Mouse (Mus musculus) B cell, adult 2 months (primary cell): Measurements from ENCODE around the gene Glis1.

Experiments used
- DNase-seq, 2 experiments: peaks; one replicate each; pipeline ENCODE4 v3.0.0; 2022

The Glis1 gene

DNA sequence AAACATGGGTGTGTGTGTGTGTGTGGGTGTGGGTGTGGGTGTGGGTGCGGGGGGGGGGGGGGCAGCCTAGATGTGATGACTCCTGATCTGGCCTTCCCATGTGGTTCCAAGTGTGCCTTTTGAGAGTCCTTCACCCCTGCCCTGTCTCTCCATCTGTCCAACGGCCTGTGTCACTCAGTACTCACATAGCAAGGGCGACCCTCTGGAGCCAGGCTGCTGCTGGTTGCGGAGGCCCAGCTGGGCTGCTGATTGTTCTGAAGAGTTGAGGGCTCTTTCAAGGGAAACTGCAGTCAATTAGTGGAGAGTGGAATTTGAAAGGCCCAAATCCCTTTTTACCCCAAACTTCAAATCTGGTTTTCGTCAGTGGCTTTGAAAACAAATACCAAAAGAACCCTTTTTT, 86.4 kb downstream of the Glis1 start:
- DNase-seq: no peak

DNA sequence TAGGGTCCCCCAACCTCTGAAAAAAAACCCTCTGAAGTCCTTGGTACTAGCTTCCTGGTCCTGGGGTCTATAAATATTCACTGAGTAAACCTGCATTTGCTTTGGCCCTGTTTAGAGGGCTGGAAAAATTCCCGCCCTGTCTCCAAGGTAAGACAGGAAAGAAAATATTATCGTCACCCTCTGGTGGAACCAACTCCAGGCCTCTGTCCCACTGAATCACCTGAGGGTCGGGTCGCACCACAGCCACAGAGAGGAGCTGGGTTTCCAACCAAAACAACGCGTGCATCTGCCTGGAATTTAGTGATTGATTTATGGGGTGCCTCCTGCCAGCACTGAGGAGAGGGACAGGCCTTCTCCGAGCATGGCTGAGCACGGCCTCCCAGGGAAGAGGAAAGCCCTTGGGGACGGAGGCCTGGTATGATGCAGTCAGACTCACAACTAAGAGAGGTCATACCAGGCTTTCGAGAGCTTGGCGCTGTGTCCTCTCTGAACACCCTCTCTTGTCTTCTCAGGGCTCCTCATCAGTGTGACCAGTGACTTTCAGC, 89.3 kb downstream of the Glis1 start:
- DNase-seq: no peak

DNA sequence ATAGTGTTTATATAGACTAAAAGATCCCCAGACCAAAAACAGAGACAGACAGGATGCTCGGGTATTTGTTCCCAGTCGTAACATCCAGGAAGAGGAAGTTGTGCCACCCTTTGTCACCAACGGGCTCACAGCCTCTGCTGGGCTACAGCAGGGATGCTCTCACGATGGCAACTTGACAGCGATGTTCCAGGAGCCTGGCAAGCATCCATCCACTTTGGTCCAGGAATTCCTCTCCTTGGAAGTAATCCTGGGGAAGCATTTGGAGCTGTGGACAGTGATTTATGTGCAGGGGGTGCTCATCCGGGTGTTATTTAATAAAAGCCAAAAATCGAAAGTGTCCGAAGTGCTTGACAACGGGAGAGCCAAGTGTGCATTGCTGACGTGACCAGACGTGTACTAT, 100.7 kb downstream of the Glis1 start:
- no peak for DNase-seq

DNA sequence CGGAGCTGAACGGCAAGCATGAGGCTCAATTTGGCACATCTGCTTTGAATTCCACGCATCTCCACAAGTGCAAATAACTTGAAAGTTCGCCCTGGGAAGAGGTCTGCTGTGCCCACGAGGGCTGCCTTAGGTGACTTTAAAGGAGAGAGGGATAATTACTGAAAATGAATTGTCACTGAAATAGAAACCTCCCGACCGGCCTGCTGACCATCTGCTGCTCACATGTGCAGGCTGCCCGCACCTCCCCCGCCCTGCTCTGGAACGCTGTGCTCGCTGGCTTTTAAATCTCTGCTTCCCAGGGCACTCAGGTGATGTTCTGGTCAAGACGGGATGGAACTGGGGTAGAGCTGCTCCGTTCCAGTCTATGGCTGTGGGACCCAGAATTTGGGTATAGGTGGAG, 103.7 kb downstream of the Glis1 start:
- no peak for DNase-seq

DNA sequence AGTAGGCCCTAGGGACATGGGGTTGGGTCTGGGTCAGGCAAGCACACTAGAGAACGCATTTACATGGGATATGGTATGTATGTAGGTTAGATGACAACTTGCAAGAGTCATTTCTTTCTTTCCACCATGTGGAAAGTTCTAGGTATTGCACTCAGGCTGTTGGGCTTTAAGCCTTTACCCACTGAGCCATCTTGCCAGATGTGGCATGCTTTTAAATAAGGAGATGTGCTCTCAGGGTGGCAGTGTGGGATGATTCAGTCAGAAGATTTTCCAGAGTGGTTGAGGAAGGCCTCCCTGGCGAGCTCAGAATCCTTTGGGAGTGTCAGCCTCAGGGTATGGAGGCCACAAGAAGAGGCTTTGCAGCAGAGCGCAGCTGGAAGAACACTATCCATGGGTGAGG, 104.2 kb downstream of the Glis1 start:
- no peak for DNase-seq

DNA sequence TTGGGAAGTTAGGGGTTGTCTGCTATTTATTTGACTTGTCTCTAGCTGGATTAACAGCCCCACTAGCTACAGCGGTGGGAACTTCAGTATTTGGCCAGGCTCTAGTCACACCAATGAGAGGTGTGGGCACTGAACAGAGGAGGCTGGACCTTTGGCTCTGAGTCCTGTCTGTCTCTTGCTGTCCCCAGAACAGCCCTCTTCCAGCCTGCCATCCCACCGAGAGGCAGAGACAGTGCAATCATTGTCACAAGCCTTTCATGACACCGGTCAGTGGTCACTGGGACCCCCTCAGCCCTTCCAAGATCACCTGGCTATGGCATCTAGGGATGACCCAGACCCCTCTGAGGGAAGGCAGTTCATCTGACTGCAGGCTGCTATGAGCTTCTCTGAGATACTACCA, 104.6 kb downstream of the Glis1 start:
- no peak for DNase-seq

DNA sequence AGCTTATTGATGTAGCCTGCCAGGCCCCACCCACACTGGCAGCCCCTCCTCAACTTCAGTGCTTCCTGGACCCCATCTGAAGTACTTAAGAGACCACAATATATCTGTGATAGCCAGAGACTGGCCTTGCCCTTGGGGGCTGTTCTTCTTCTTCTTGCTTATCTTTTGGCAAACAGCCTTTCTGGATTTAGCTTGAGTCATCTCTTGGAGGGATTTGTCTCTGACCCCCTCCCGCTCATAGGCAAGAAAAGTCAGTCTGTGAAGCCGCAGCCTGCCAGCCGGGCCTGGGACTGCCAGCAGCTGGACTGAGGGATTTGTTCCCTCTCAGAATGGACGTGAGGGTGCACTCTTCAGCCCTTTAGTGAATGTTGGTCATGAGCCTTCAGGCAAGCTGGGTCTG, 107.4 kb downstream of the Glis1 start:
- no peak for DNase-seq

DNA sequence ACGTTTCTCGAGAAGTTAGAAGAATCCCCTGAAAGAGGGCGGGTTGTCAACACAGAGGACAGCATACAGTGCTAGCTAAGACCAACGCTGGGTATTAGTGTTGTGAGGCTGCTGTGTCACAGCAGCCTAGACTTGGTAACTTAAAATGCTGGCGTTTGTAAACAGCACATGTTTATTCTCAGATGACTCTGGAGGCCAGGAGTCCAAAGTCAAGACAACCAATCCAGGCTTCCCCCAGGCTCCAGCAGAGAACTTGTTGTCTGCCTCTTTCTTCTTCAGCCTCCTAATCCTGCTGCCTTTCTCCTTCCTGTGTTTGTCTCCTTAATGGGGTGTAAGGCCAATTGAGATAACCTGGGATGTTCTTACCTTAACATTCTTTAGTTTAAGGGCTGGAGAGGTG, 110.5 kb downstream of the Glis1 start:
- no peak for DNase-seq

DNA sequence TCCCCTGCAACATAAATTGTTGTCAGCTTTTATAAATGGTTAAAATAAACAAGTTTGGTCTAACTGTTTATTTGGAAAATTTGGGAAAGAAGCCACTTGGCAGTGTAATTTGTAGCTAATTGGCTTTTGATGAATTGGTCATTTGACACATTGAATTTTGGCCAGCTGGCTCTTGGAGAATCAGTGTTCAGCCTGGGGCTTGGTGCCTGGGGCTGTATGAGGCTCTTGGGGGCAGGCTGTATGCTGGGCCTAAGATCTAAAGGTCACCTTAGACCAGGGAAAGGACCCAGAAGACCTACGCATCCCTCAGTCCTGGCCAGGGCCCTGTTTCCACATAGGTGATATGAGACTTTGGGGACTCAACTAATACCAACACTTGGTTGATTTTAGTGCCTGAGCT, 111.3 kb downstream of the Glis1 start:
- DNase-seq: no peak

DNA sequence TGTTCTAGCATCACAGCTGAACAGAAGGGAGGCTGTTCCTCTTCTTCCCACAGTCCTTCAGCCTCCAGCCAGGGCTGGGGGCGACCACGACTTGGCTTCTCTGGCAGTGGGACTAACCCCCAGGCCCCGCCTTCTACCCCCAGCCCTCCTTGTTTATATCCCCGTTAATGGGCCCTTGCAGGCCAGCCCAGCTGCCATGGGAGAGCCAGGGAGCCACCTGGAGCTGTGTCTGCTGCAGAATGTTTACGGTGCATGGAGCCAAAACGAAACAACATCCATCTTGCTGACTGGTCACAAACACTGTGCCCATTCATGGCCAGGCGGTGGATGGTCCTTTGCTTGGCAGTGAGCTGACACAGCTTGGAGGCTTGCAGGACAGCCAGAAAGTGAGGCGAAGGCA, 112.1 kb downstream of the Glis1 start:
- DNase-seq: no peak

DNA sequence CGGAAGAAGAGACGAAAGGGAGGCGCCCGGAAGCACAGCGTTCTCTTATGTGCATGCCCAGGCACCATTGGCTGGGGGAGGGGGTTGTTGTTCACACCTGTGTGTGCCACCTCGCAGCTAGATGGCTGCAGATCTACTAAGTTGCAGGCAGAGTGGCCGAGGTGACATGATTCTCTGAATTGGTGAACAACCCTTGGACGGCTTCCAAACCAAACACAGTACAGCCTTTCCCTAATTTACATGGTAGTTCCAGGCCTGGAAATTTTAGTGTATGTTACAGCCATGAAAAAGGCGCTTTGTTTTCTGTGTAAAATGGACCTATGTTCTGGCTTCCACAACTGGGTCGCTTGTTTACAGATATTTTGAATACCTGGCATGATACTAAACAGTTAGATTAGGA, 115.7 kb downstream of the Glis1 start:
- no peak for DNase-seq

DNA sequence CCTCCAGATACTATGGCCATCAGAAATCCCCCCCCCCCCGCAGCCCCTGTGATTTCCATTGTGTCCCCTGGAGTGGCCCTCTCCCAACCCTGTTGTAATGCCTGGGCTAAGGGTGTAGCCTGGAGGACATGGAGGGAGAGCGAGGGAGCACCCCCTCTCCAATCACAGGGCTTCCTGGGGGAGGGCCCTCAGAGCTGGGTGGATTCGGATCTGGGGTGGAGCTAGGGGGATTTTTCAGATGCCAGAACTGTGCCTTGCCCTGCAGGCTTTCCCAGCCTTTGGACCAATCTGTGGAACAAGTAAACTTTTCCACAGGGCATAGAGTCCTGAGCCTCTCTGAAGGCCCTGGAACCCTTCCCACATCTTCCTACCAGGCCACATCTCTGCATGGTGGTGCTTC, 116.2 kb downstream of the Glis1 start:
- no peak for DNase-seq

DNA sequence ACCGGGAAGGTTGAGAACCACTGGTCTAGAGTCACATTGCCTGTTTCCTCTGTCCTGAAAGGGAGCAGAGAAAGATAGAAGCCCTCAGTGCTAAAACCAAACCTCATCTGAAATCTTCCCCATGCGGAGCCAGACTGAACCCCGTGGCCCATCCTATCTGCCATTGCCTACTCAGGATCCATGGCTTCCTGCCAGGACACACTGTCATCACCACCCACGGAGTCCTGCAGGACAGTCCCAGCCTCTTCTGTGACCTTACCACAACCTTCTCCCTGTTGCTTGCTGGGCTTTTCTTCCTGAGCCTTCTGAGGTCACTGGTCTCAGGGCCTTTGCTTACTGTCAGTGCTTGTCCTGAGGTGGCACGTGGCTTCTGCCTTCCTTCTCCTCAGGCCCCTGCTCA, 118.3 kb downstream of the Glis1 start:
- no peak for DNase-seq

DNA sequence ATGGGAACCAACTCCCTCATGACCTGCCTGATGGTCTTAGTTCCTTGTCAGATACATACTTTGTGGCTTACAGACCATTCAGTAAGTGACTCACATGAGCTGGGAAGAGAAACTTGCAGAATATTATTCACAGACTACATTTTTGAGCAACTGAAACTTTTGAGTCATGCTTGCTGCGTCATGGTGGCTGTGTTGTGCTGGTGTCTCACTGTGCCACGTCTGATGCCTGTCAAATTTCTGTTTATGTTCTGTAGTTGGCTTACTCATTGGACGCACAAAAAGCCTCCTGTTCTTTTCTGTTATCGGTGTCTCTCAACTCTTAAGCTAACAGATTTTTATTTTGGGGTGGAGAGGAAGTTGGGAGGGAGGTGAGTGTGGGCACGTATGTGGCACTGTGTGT, 119.4 kb downstream of the Glis1 start:
- DNase-seq: no peak

DNA sequence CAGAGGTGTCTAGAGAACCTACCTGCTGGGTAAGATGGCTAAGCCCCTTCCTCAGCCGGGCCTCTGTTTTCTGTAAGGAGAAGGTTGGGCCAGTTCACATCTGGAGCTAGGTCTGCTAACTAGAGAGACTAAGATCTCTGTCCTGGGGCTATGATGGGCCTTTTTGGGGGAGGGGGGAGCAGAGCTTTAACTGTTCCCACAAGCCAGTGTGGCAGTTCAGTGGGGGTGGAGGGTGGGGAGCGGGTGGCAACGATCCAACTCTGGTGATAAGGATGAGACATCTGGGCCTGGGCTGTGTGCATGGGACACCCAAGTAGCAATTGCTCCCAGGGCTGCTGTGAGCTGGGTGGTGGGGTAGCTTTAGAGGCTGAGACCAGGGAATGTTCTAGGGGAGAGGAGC, 124.4 kb downstream of the Glis1 start:
- DNase-seq: no peak

DNA sequence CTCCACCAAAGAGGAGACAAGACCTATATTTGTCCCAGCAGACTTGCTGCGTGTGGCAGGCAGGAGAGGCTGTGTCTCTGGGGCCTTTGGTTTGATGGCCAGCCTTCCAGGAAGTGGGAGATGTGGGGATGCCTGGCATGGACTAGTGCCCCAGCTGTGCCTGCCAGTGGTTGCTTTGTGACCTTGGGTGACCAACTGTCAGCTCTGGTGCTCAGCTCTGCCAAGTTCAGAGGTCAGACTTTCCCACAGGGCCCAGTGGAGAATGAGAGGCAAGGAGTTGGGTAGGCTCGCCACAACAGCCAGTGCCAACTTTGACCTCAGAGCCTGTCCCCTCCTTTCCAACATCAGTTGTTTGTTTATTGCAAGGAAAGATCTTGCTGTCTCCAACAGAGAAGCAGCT, 126.7 kb downstream of the Glis1 start:
- no peak for DNase-seq

DNA sequence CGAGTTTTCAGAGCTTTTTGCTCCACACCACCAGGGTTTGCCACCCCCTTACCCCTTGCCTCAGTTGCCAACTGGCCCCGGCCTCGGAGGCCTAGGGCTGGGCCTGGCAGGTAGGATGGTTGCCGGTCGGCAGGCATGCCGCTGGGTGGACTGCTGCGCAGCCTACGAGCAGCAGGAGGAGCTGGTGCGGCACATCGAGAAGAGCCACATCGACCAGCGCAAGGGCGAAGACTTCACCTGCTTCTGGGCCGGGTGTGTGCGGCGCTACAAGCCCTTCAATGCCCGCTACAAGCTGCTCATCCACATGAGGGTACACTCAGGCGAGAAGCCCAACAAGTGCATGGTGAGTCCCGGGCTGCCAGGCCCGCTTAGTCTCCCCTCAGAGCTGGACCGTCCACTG, 133.8 kb downstream of the Glis1 start:
- no peak for DNase-seq

DNA sequence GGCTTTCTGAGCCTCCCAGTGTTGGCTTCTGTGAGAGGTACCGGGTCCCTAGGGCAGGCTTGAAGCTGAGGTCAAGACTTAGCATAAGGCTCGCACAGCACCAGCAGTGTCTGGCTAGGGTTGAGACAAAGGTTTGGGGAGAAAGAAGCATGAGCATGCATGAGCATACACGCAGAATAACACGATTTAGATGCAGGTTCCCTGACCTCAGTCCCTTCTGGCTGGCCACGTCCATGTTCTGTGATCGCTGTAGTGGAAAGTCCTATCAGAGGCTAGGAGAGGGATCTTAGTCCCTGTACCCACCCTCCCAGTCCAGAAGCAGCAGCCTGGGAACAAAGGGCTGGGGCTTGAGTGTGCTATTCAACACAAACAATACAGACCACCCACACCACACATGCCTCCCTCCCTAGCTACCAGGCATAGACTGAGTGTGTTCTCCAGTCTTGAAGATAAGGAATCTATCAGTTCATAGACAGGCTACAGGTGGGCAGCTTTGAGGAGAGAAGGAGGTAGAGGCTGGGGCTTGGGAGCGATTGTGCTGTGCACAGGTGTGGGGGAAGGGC, 134.6 kb downstream of the Glis1 start:
- no peak for DNase-seq

DNA sequence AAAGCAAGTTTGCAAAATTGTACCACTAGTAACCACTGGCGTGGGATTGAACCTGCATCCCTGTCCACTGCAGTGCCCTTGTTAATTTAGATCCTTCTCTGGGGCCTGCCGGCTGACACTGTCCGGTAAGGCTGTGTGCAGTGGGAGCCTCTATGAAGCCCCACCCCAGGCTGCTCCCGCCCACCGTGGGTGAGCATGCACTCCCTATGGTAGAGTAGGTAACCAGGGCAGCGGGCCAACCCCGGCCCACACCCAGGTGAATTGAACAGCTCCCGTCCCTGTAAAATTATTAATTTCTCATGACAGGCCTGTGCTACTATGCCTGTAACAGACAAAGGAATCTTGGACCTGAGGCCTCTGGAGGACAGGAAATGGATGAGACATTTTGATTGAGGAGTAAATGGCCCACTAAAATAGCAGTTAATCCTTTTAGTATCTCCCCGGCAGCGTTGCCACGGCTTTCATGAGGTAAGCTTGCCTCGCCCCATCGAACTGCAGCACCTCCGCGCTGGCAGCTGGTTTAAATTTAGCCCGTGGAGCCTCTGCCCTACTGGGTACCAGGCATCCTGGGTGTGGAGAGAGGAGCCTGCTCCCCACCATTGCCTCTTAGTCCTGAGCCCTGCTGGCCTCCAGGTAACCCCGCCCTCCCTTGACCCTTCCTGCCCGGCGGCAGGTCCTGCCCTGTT, 136.1 kb downstream of the Glis1 start:
- no peak for DNase-seq

DNA sequence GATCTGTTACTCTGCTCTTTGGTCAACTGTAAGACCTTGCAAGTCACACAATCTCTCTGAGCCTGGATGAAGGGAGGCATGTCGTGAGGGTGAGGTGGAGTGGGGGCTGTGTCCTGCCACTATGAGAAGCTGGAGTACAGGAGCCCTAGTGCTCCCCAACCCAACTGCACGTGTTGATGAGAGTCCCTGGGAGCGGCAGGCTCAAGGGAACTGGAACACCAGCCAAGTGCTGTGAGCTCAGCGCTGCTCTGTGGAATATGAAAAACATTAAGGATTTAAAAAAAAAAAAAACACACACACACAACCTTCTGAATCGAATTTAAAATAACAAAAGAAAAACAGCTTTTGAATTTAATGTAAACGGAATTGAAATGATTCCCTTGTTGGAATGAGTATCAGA, 141.4 kb downstream of the Glis1 start:
- DNase-seq: no peak

DNA sequence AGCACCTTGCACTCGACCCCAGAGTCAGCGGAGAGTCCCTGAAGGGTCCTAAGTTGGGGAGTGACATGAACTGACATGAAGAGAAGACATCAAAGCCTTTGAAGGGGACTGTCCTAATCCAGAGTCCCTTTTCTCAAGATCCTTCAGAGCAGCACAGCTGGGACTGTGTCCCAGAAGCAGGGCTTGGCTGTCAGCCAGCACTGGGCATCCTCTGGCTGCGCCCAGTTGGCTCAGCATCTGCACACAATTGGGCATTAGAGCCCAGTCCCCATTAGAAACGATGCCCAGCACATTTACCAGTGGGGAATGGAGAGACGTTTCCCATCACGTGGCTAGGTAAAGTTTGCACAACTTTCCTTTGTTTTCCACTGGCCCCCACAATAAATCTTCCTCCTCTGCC, 142.4 kb downstream of the Glis1 start:
- no peak for DNase-seq

DNA sequence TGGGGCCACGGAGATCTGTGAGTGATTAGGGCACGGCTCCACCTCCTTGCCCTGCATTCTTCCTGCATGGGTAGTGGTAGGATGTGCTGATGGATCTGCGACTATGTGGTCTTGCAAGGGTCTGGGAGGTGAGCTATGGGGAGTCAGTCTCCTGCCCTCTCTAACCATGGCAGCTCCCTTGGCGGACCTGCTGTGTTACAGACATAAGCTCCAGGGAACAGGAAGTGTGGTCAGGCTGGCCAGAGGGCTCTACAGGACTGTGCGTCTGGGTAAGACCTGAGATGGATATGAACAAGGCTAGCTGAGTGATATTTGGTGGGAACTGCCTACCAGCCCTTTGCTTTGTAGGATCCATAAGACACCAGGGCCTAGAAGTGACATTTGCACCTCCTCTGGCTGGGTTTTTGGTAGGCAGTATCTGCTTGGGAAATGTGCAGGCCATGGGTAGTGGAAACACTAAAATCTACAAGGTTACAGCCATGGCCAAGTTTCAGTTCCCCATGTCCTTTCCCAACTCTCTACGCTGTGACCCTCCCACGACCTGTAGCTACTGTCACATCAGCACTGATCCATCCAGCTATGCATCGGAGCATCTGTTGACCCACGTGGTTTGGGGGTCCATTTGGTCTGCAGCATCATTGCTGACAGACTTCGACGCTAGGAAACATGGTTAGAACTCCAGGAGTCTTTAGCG, 142.9 kb downstream of the Glis1 start:
- no peak for DNase-seq

DNA sequence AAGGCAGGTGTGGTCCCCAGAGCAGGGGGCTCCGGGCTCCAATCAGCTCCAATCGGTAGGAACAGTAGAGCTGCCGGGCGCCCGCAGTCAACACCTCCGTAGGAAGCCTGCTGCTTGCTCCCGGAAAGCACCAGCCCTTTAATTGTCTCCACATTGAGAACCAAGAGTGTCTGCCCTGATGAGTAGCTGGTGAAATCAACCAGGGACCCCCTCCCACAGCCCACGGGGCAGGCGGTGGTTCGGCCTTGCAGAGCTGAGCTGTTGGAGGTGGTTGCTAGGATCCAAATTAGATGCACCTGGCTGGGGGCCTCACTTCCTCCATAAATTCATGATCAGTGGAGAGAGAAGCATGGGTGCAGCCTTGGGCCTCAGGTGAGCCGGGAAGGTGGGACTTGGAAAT, 146.5 kb downstream of the Glis1 start:
- no peak for DNase-seq

DNA sequence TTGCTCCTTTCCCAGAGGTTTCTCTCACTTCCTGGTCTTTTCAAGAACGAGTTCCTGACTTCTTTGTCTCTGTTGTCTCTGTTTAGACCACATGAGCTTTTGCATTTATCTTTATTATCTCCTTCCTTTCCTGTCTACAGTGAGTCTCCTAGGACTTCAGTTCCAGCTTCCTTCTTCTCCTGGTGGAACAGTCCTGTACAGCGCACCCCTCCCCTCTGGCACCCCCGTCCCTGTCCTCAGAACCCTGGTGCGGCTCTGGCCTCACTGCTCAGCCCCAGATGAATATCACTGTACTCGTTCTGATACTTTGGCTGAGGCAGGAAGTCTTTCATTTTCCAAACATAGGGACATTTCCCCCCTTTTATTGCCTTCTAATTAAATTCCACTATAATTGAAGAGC, 152.0 kb downstream of the Glis1 start:
- no peak for DNase-seq

DNA sequence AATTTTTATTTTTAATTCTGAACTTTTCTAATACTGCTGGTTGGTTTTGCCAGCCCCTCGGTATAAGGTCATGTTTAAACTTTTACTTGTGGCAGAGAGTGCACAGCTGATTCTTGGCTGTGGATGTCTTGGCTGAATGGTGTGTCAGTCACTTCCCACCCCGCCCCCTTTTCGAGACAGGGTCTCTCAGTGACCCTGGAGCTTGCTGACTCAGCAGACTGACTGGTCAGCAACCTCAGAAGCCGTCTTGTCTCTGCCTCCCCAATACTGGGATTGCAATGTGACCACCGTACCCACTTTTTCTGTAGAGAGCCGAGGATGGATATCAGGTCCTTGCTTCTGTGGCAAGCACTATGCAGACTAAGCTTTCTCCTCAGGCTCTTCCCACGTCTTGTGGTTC, 154.2 kb downstream of the Glis1 start:
- no peak for DNase-seq
